Mouse (Mus musculus) megakaryocyte-erythroid progenitor cell, adult 5-6 weeks (primary cell): ENCODE measurements at regions not wholly inside any gene's neighbourhood (a gene's known extent, or its start where the extent isn't known, plus 50 kb on each side); places are given as distances from the start of the nearest gene placed in this dataset.

ENCODE experiments used
- ATAC-seq: replicated peaks from 2 replicates; pipeline ENCODE4 v1.8.0; 2016; ENCODE audit warnings: mild to moderate bottlenecking, inconsistent platforms; ENCODE audit not compliant: severe bottlenecking, poor library complexity, low FRiP score, low TSS enrichment

GRCm38 (mm10) chr14:71359581-71359980 lies 759.9 kb upstream of the Fam160b2 start:
- no peak for ATAC-seq

DNA sequence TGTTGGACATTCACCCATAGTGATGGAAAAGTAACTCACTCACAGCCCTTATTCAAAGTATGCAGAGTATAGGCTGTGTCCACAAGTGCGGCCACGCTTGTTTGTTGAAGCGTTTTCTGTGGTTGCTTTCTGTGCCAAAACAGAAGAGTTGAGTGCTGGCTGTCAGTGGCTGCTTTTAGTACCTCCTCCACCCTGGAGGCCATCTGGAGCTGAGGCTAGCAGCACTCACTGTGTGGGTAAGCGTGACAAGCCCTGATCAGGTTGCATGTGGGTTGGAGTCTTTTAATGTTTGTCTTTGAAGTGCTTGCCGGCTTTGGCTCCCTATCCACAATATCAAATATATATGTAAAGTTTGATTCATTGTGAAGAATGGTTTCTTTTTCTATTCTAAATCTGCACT lies 738.6 kb upstream of the Fam160b2 start:
- ATAC-seq = no peak

GRCm38 (mm10) chr14:71336906-71337305 lies 737.3 kb upstream of the Fam160b2 start:
- ATAC-seq = no peak

GRCm38 (mm10) chr14:71334022-71334421 lies 734.4 kb upstream of the Fam160b2 start:
- ATAC-seq = no peak

DNA sequence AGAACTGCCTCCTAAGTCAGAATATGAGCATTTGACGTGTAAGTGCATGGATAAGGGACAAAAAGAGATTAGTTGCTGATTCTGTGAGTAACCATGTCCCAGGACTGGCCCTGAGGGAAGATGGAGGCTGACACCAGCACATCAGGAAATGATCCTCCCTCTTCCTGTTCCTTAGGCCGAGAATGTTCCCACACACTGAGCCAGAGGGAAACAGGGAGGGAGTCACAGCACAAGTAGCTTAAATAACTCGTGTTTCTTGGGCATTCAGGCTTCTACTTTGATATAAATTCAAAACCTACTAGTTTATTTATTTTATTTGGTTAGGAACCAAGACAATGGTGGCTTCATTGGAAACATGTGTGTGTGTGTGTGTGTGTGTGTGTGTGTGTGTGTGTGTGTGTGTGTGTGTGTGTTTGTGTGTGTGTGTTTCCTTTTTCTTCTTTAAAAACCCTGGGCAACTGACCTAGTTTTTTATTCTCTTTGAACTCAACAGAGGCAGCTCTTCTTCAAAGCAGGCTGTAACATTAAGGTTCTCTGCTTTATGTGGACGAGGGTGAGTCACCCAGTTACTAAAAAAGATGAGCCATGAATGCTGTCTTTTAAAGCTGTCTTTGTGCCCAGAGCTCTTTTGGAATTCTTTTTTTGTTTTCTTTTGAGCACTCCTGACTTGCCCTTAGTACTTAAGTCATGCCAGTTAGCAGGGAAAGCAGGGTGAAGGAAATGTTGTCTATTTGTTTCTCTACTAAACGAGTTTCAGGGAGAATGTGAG lies 730.4 kb upstream of the Fam160b2 start:
- no peak for ATAC-seq

DNA sequence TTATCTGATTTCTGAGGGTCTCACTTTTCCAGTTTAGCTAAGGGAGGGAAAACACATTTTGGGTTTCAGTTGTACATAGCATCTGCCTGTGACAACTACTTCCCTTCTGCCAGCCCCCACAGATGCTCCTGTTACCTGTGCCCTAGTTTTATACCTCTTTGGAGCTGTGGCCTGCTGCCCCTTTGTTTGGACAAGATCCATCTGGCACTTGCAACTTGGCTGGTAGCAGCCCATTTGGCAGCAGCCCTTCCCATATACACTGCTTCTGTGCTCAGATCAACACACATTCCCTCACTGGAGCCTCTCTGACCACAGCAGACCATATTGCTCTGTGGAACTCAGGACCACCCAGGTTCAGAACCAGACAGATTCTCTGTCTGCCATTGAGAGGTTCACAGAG lies 728.0 kb upstream of the Fam160b2 start:
- no peak for ATAC-seq

- ATAC-seq = no peak
Observed at GRCm38 (mm10) chr14:71326521-71327105, 727.0 kb upstream of the Fam160b2 start.

- ATAC-seq = no peak
Observed at GRCm38 (mm10) chr14:71315228-71315627, 715.6 kb upstream of the Fam160b2 start.

- ATAC-seq = no peak
Observed at GRCm38 (mm10) chr14:71299755-71300154, 700.1 kb upstream of the Fam160b2 start.

DNA sequence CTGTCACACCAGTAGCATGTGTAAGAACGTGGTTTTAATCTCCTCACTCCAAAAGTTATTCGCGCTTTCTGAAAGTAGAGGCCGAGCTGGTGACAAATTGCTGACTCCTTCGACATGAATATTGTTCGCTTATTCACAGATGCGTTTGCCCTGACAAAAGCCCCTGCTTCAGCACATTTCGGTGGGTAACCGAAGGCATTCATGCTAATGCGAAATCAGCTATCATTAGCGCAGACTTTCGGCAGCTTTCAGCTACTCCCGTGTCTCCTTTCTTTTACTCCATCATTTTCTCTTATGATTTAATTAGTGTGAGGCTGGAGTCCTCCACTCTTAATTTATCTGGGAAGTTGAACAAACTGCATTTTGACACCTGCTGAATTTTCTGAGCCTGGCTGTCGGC lies 681.9 kb upstream of the Fam160b2 start:
- no peak for ATAC-seq

GRCm38 (mm10) chr14:71276309-71276791 lies 676.7 kb upstream of the Fam160b2 start:
- ATAC-seq = 0 out of 2 replicates have a peak, but pooled peaks have one; percentile 15

DNA sequence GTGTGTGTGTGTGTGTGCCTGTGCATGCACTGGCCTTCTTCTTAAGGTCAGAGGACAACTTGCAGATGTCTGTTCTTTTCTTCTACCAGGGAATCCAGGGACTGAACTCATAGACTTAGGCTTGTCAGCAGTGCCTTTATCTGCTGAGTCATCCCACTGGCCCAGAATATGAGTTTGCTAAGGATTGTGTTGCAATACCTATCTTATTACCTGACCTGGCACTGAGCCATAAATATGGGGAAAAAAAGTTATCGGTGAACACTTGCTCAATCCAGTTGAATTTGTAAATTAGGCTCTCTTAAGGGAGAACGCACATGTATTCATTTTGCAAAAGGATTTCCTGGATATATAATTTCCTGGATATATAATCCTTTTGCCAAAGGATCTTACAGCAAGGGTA lies 672.8 kb upstream of the Fam160b2 start:
- no peak for ATAC-seq

DNA sequence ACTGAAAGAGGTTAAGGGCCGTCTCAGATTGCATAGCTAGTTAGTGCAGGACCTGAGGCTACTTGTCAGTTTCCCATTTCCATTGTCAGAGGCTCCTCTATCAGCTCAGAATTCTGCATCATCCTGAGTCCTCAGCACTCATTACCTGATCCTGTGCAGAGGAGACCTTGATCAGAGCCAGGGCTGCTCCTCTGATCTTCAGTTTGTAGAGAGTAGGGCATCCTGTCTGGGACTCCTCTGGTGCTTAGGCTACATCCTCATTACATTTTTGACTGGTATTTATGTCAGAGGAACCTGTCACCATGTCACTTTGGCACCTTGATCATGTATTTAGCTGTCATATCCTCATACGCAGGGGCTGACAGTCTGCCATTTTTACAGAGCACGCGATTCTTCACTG lies 658.0 kb upstream of the Fam160b2 start:
- no peak for ATAC-seq

DNA sequence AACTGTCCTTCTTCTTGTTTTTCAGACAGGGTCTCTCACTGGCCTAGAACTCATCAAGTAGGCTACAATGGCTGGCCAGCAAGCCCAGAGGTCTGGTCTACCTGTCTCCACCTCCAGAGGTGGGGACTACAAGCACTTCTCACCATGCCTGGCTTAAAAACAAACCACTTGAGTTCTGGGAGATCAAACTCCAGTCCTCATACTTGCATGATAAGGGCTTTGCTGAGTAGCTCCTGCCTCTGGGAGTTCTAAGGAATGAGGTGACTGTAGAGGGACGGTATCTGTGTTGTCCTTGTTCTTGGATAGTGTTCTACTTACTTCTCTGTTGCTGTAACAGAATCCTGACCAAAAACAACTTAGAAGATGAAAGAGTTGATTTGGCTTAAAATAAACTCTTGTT lies 654.6 kb upstream of the Fam160b2 start:
- no peak for ATAC-seq

- ATAC-seq = no peak
Observed at GRCm38 (mm10) chr14:71252136-71252535, 652.5 kb upstream of the Fam160b2 start.

DNA sequence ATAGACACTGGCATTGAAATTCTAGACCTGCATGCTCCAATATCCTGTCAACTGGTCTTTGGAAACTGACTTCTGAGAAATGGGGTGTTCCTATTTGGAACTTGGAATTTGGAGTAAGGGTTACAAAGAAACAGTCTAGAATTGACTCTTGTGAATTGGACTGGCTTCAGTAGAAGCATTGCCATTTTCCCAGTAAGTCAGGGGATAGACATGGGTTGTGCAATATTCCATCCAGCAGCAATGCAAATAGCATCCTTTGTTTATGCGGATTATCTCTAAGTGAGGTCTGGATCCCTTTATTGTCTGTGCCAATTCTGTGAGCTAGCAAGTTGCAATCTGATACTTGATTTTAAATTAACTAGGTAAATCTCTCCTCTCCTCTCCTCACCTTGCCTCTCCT lies 651.5 kb upstream of the Fam160b2 start:
- no peak for ATAC-seq

DNA sequence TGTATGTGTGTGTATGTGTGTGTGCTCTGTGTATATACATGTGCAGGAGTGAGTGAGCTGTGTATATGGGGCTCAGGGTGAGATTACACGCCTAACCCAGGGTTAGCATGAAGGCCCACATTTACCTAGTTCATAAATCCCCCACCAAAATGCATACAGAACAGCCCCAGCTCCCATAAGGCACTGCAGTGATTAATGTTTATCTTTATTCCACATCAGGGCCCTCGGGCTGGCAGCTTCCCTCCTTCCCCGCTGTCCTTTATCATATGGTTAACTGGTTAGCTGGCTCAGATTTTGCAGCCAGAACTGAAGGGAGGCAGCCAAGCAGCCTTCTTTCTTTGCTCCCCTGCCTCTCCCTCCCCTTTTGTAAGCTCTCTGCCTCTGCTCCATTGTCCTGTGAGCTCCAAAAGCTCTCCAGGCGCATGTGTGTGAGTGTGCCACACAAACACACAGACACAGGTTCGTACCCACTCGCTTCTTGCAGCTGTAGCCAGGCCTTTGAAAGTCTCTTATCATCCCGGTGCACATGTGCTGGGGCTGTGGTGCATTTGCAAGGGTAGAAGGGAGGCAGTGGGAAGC lies 649.8 kb upstream of the Fam160b2 start:
- ATAC-seq = peak; percentile 92

- ATAC-seq = no peak
Observed at GRCm38 (mm10) chr14:71248534-71248933, 648.9 kb upstream of the Fam160b2 start.

DNA sequence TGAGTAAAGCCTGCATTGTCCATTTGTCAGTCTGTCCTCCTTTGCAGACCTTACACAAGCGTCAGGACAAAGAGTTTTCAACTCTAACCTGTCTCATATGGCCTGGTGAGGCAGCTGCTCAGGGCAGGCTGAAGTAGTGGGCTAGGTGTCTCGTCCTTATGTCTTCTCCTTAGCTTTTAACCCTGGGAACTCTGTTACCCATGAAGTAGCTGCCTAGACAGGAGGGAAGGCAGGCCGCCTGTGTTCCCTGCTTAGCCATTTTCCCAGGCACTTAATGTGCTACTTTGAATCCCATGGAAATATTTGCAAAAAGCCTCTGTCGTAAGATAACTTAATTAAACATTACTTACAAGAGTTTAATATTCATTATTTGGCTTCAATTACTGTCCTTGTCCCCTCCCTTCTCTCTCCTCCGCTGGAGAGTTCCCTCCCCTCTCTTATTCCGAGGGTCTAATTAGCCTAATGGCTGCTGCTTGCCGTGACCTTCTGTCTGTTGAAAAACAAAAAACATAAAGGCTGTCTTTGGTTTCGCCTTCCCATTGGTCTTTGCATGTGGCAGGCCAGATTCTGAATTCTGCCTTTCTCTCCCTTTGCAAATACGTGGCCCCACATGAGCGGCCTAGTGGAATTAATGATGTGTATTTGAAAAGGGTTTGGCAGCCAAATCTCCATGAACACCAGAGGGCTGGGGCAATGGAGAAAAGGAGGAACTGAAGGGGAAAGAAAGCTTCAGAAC lies 642.2 kb upstream of the Fam160b2 start:
- no peak for ATAC-seq

DNA sequence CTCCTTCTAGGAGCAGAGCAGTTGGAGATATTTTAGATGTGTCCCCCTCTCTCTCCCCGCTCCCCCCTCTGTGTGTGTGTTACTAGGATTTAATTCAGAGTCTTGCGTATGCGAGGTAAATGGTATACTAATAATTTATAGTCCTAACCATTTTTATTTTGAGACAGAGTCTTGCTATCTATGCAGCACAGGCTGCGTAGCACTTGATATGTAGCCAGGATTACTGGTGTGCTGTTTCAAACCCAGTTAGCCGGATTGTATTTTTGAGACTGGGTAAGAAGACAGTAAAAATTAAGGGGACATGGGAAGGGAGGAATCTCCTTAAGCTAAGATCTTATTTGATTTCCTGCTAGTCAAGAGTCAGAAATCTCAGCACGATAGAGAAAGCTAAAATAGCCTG lies 636.6 kb upstream of the Fam160b2 start:
- ATAC-seq = 0 out of 2 replicates have a peak, but pooled peaks have one; percentile 51
